Mouse (Mus musculus) cerebellum, adult 2 months (tissue): ENCODE data around the gene Gm266. TPM values are rescaled to one million over a fixed set of nuclear protein-coding genes. Genes with fewer than 3 reads are reported as not detected.
"Not testable (repeated sequence)": the region's sequence is repeated elsewhere in the genome, so short reads cannot be mapped to it uniquely, and the experiment has no call there.

ENCODE experiments used
- DNase-seq, 2 experiments: peaks; one replicate each; pipeline ENCODE4 v3.0.0; 2021
- H3K27ac ChIP-seq: fragments of 200-500 bp; 2 replicates; pipeline ENCODE4 v1.5.1; 2012; ENCODE audit warnings: low read length, control low read depth, inconsistent platforms; ENCODE audit not compliant: insufficient read depth
- H3K27me3 ChIP-seq: fragments of 200-500 bp; 2 replicates; pipeline ENCODE4 v1.6.1; 2012; ENCODE audit warnings: inconsistent platforms, mild to moderate bottlenecking, low read length, moderate library complexity; ENCODE audit not compliant: control insufficient read depth, insufficient read depth
- H3K4me1 ChIP-seq: fragments of 200-500 bp; 2 replicates; pipeline ENCODE4 v1.6.1; 2011; ENCODE audit warnings: low read length; ENCODE audit not compliant: control insufficient read depth, insufficient read depth
- H3K4me3 ChIP-seq: fragments of 200-500 bp; replicated peaks from 2 replicates; pipeline ENCODE3; 2011; ENCODE audit warnings: mild to moderate bottlenecking, low read depth, low read length, control low read depth; ENCODE audit not compliant: insufficient read depth
- CTCF ChIP-seq: fragments of 200-500 bp; IDR thresholded peaks from 2 replicates; pipeline ENCODE4 v1.5.1; 2011; ENCODE audit warnings: low read depth, mild to moderate bottlenecking, control low read depth, low read length, moderate library complexity, borderline replicate concordance; ENCODE audit not compliant: insufficient read depth
- POLR2A ChIP-seq: fragments of 200-500 bp; IDR thresholded peaks from 2 replicates; pipeline ENCODE4 v1.6.1; 2011; ENCODE audit warnings: low read length, control low read depth, borderline replicate concordance; ENCODE audit not compliant: insufficient read depth
- WGBS: fragments of 180-500 bp; shearing (Covaris S2); methylation state at CpG from one replicate; pipeline ENCODE4 v1.1.7; 2018; 5-methylcytosine and 5-hydroxymethylcytosine counted together
- polyA plus RNA-seq: library from polyadenylated mRNA; depleted of rRNA; stranded (reverse); fragments of >200 nt; gene quantifications from 2 replicates; pipeline ENCODE4 v1.2.3, GENCODE M21; 2012

The Gm266 gene
- polyA plus RNA-seq, 1 experiment = 11.2 TPM

DNA sequence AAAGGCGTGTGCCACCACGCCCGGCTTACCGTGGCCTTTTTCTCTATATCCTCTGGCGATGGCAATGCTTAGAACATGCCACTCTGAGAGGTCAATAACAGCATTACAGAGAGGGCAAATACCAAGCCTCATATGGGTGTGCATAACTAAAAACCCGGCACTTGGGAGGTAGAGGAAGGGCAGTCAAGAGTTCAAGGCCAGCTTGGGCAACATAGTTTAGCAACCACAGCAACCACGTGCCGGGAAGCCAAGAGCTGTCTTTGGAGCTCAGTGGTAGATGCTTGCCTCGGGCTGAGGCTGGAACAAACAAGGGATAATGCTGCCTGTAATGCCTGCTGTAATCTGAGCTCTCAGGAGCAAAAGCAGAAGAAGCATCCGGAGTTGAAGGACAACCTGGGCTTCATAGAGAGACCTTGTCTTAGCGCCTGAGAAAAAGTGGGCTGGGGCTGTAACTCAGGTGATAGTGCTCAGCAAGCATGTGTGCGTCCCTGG lies 27.0 kb upstream of the Gm266 start:
- no peak overlapping the region for H3K27ac ChIP-seq
- WGBS = 93% methylated on average over 12 of the region's 12 CpGs
- H3K27me3 ChIP-seq = no peaks in the 10 kb centered on the region
- no peak overlapping the region for H3K4me3 ChIP-seq
- TF ChIP-seq CTCF (no peak), POLR2A (no peak)
- peaks cover 7% of the 10 kb centered on the region for H3K4me1 ChIP-seq
- DNase-seq = no peak

- not testable (repeated sequence) for DNase-seq
- WGBS = 84% methylated on average over 3 of the region's 3 CpGs
Observed at GRCm38 (mm10) chr12:111508438-111508837, 22.8 kb upstream of the Gm266 start.

GRCm38 (mm10) chr12:111507962-111508361 lies 22.3 kb upstream of the Gm266 start:
- Histone ChIP-seq H3K4me1 (no peaks in the 10 kb centered on the region), H3K27ac (no peak overlapping the region), H3K4me3 (no peak overlapping the region), H3K27me3 (no peaks in the 10 kb centered on the region)
- no peak for DNase-seq
- 89% methylated on average over 10 of the region's 10 CpGs for WGBS
- TF ChIP-seq CTCF (no peak), POLR2A (no peak)

More at GRCm38 (mm10) chr12:111508438-111508837, 22.8 kb upstream of the Gm266 start:
- H3K27ac ChIP-seq, H3K27me3 ChIP-seq, H3K4me3 ChIP-seq, H3K4me1 ChIP-seq: not testable (repeated sequence)

GRCm38 (mm10) chr12:111507001-111507400 lies 21.4 kb upstream of the Gm266 start:
- DNase-seq = no peak
- Histone ChIP-seq H3K27ac (no peak overlapping the region), H3K4me1 (no peaks in the 10 kb centered on the region), H3K27me3 (no peaks in the 10 kb centered on the region), H3K4me3 (no peak overlapping the region)
- 64% methylated on average over 5 of the region's 5 CpGs for WGBS
- no peak for TF ChIP-seq POLR2A
- TF ChIP-seq CTCF = no peak

GRCm38 (mm10) chr12:111504904-111505303 lies 19.3 kb upstream of the Gm266 start:
- Histone ChIP-seq H3K27me3 (no peaks in the 10 kb centered on the region), H3K27ac (no peak overlapping the region), H3K4me3 (peak overlapping the region; percentile 39), H3K4me1 (no peaks in the 10 kb centered on the region)
- TF ChIP-seq POLR2A = no peak
- TF ChIP-seq CTCF = peak; percentile 94
- DNase-seq = peak; percentile 91 to 97
- WGBS = 3% methylated on average over 12 of the region's 12 CpGs

- H3K27me3 ChIP-seq = no peaks in the 10 kb centered on the region
- no peaks in the 10 kb centered on the region for H3K4me1 ChIP-seq
- DNase-seq = no peak
- H3K4me3 ChIP-seq = no peak overlapping the region
- whole genome bisulfite sequencing = 77% methylated on average over 5 of the region's 5 CpGs
- TF ChIP-seq POLR2A (no peak), CTCF (no peak)
- no peak overlapping the region for H3K27ac ChIP-seq
Observed at GRCm38 (mm10) chr12:111503571-111503970, 17.9 kb upstream of the Gm266 start.

- no peak for DNase-seq
- H3K4me1 ChIP-seq = no peaks in the 10 kb centered on the region
- 89% methylated on average over 12 of the region's 12 CpGs for WGBS
Observed at GRCm38 (mm10) chr12:111503063-111503567, 17.5 kb upstream of the Gm266 start.

DNA sequence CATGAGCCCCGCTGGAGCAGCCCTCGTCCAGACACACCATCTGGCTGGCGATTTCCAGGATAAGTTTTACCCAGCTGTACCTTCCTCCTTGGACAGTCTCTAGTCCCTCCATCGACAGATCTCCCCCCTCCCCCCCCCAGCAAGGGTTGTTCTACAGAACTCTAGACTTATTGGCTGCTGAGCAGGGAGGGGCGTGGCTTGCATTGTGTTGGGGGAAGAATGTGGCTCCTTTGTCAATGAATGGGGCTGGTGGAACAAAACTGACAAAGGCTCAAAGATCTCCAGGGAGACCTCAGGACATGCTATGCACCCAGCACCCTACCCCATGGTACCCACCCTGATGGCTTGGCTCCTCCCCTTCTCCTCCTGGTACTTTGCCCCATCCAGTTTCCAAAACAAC lies 15.1 kb upstream of the Gm266 start:
- Histone ChIP-seq H3K4me3 (no peak overlapping the region), H3K27me3 (no peaks in the 10 kb centered on the region), H3K27ac (0 out of 2 replicates have a peak overlapping the region, but pooled peaks have one; percentile 50), H3K4me1 (no peaks in the 10 kb centered on the region)
- 12% methylated on average over 5 of the region's 5 CpGs for WGBS
- TF ChIP-seq CTCF (no peak), POLR2A (no peak)
- DNase-seq = peak in 1 of 2 experiments; percentile 12

More at GRCm38 (mm10) chr12:111503063-111503567, 17.5 kb upstream of the Gm266 start:
- Histone ChIP-seq H3K4me3 (no peak overlapping the region), H3K27me3 (no peaks in the 10 kb centered on the region), H3K27ac (no peak overlapping the region)
- TF ChIP-seq POLR2A = no peak
- TF ChIP-seq CTCF = no peak
